Mouse (Mus musculus) cortical plate, adult 2 months (tissue): ENCODE results near the gene Pirb. TPM values are rescaled to one million over a fixed set of nuclear protein-coding genes. Genes with fewer than 3 reads are reported as not detected.
"Not testable (repeated sequence)": the region's sequence is repeated elsewhere in the genome, so short reads cannot be mapped to it uniquely, and the experiment has no call there.

Experiments
- H3K27ac ChIP-seq: fragments of 200-500 bp; 2 replicates; pipeline ENCODE4 v1.5.1; 2012; ENCODE audit warnings: low read length, control low read depth, inconsistent platforms; ENCODE audit not compliant: insufficient read depth
- H3K4me1 ChIP-seq: fragments of 200-500 bp; 2 replicates; pipeline ENCODE4 v1.6.1; 2011; ENCODE audit warnings: low read length; ENCODE audit not compliant: control insufficient read depth, insufficient read depth
- H3K4me3 ChIP-seq: fragments of 200-500 bp; 2 replicates; pipeline ENCODE4 v1.5.1; 2011; ENCODE audit warnings: mild to moderate bottlenecking, low read length, control low read depth; ENCODE audit not compliant: insufficient read depth
- CTCF ChIP-seq: fragments of 200-500 bp; IDR thresholded peaks from 2 replicates; pipeline ENCODE4 v1.5.1; 2011; ENCODE audit warnings: mild to moderate bottlenecking, control low read depth, low read length; ENCODE audit not compliant: insufficient read depth; ENCODE audit errors: extremely low read depth
- POLR2A ChIP-seq: fragments of 200-500 bp; IDR thresholded peaks from 2 replicates; pipeline ENCODE4 v1.6.1; 2011; ENCODE audit warnings: mild to moderate bottlenecking, low read length, control low read depth; ENCODE audit not compliant: insufficient read depth; ENCODE audit errors: extremely low read depth
- polyA plus RNA-seq: library from polyadenylated mRNA; depleted of rRNA; stranded (reverse); fragments of >200 nt; gene quantifications from 2 replicates; pipeline ENCODE4 v1.2.3, GENCODE M21; 2012

Pirb gene
- polyA plus RNA-seq, 1 experiment, result 0.38 TPM

DNA sequence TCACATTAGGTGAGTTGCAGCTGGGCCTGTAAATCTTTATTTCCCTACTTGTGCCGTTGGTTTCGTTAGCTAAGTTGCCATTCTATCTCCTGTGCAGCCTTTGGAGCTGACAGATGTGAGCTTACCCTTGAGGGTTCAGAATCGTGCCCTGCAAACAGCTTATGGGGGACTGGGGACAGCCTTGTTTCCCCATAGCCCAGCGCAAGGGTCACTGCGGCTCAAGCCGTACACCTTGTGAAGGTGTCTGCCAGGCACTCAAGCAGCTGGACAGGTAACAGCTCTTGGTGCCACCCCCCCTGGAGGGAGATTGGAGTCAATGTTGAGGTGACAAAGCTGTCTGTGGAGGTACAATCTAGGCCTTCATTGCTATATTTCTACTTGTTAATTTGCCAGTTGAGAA lies 14.3 kb downstream of the Pirb start:
- no peak overlapping the region for H3K4me3 ChIP-seq
- H3K27ac ChIP-seq, result no peak overlapping the region
- TF ChIP-seq CTCF (no peak), POLR2A (no peak)
- no peaks in the 10 kb centered on the region for H3K4me1 ChIP-seq

DNA sequence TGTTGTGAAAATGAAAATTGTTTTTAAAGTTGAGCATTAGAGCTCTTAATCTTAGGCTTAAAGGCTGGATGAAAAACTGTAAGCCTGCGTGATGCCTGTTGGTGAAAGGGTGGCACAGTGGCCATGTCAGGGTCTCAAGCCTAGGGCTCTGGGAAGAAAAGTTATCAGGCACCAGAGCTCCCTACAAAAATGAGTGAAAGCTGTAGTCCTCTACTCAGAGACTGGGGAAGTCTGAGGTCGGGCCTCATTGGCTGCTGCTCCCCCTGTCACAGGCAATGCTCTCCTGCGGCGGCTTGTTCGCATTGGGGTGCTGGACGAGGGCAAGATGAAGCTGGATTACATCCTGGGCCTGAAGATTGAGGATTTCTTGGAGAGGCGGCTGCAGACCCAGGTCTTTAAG lies 14.7 kb downstream of the Pirb start:
- not testable (repeated sequence) for H3K27ac ChIP-seq, H3K4me3 ChIP-seq, H3K4me1 ChIP-seq

DNA sequence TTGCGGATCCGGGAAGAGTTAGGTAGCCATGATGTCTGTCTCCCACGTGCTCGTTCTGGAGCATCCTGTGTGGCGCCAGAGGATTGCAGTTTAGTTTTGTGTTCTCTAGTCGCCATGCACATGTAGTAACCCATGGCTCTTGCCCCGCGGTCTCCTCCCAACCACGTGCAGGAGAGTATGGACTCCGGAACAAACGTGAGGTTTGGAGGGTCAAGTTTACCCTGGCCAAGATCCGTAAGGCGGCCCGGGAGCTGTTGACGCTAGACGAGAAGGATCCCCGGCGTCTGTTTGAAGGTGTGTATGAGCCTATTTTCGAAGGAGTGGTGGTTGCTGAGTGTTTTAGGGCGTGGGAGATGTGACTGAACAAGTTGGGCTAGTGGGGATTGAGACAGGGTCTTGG lies 15.7 kb downstream of the Pirb start:
- Histone ChIP-seq H3K4me1 (no peaks in the 10 kb centered on the region), H3K4me3 (peak overlapping the region; percentile 44), H3K27ac (no peak overlapping the region)
- TF ChIP-seq POLR2A, result no peak
- TF ChIP-seq CTCF, result no peak

DNA sequence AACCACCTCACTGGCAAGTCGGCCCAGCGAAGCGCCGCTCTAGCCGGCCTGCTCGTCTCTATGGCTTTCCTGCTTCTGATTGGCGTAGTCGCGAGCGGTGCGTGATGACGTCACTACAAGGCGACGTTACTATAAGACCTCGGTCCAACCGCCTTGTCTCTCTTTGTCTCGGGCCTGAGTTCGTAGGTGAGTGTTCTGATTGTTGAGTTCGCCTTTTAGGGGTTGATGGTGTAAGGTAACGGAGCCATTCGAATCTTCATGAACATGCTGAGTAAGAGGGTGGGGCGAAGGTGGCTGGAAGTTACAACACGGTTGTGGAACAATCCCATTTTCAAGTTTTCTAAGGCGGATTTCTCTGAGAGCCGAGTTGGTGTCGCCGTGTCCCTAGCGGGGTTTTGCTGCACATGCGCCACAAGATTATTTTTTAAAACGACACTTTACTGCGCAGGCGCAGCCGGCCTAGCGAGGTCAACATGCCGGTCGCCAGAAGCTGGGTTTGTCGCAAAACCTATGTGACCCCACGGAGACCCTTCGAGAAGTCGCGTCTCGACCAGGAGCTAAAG lies 16.2 kb downstream of the Pirb start, which contains the start of gene Rps9:
Gene Rps9, plus strand, starts transcription at position 115 of the 563 bp plus-strand sequence.
- Histone ChIP-seq H3K4me3 (peak within 1 kb of the TSS; percentile 44), H3K27ac (peak within 1 kb of the TSS; percentile 36; the same call in 1 of the 2 replicates), H3K4me1 (no peaks in the 10 kb centered on the region)
- TF ChIP-seq POLR2A (peak; percentile 98), CTCF (no peak)

GRCm38 (mm10) chr7:3703148-3703878 lies 16.9 kb downstream of the Pirb start:
- no peak for TF ChIP-seq POLR2A
- TF ChIP-seq CTCF, result no peak
- Histone ChIP-seq H3K4me1 (no peaks in the 10 kb centered on the region), H3K4me3 (peak overlapping the region; percentile 44; the same call in 1 of the 2 replicates), H3K27ac (0 out of 2 replicates have a peak overlapping the region, but pooled peaks have one; percentile 10)

- TF ChIP-seq CTCF, result no peak
- no peak for TF ChIP-seq POLR2A
- H3K4me1 ChIP-seq, result no peaks in the 10 kb centered on the region
- H3K27ac ChIP-seq, result no peak overlapping the region
- H3K4me3 ChIP-seq, result no peak overlapping the region
Measured at GRCm38 (mm10) chr7:3698471-3698870, 21.7 kb downstream of the Pirb start.

- not testable (repeated sequence) for H3K27ac ChIP-seq, H3K4me1 ChIP-seq
- H3K4me3 ChIP-seq, result peak overlapping the region; percentile 53
Measured at GRCm38 (mm10) chr7:3694949-3695305, 25.3 kb downstream of the Pirb start.

DNA sequence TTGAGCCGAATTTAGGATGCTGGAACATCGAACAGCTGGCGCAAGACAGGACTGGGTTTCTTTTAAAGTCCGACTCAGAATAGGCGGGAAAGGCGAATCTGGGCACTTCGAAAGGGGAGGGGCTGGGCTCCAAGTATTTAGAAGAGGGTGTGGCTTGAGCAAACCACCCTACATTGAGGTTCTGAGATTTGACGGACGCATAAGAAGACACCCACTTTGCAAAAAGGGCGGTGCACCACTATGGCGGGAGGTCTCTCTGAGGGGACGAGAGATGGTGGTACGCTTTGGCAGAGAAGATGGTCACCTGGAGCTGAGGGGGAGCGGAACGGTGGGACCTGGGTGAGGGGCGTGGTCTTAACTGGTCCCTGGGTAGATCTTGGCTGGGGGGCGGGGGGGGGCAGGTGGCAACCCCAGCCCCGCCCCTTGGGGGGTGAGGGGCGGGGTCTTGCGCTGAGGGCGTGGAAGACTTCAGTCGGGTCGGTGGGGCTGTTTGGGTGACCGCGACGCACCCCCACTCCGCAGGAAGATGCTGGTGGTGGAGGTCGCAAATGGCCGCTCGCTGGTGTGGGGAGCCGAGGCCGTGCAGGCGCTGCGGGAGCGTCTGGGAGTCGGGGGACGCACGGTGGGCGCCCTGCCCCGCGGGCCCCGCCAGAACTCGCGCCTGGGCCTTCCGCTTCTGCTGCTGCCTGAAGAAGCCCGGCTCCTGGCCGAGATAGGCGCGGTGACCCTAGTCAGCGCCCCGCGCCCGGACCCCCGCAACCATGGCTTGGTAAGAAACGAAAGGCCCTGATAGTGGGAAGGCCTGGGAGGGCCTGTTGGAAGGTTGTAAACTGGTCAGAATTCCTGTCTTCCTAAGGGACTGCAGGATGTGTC lies 25.9 kb downstream of the Pirb start:
- H3K4me3 ChIP-seq, result peak overlapping the region; percentile 53
- H3K4me1 ChIP-seq, result no peaks in the 10 kb centered on the region
- peak overlapping the region; percentile 7 for H3K27ac ChIP-seq
- TF ChIP-seq CTCF, result no peak

- no peak for TF ChIP-seq CTCF
- no peak for TF ChIP-seq POLR2A
- H3K27ac ChIP-seq, result peak overlapping the region; percentile 7
- H3K4me3 ChIP-seq, result peak overlapping the region; percentile 53
- no peaks in the 10 kb centered on the region for H3K4me1 ChIP-seq
Measured at GRCm38 (mm10) chr7:3693809-3694075, 26.4 kb downstream of the Pirb start.
